Mouse (Mus musculus) lung, postnatal 14 days (tissue): Measurements from ENCODE around the gene Kynu.

Source experiments
- DNase-seq: peaks from one replicate; pipeline ENCODE4 v3.0.0; 2021

Gene Kynu

GRCm38 (mm10) chr2:43555062-43555888, at the start of gene Kynu:
Gene Kynu (plus strand): TSS chr2:43555329.
- no peak for DNase-seq

GRCm38 (mm10) chr2:43506182-43506581, 48.9 kb upstream of the Kynu start:
- no peak for DNase-seq

- DNase-seq: no peak
Measured at GRCm38 (mm10) chr2:43513852-43514251, 41.3 kb upstream of the Kynu start.

GRCm38 (mm10) chr2:43534417-43534816, 20.7 kb upstream of the Kynu start:
- no peak for DNase-seq

- DNase-seq: no peak
Measured at GRCm38 (mm10) chr2:43542615-43543014, 12.5 kb upstream of the Kynu start.

GRCm38 (mm10) chr2:43545665-43546064, 9.5 kb upstream of the Kynu start:
- DNase-seq: no peak

GRCm38 (mm10) chr2:43546448-43546847, 8.7 kb upstream of the Kynu start:
- no peak for DNase-seq

GRCm38 (mm10) chr2:43554216-43554615, 913 bp upstream of the Kynu start:
- DNase-seq: no peak

- no peak for DNase-seq
Measured at GRCm38 (mm10) chr2:43555889-43556285, 758 bp downstream of the Kynu start.

- DNase-seq: no peak
Measured at GRCm38 (mm10) chr2:43556985-43557384, 1.9 kb downstream of the Kynu start.

- DNase-seq: no peak
Measured at GRCm38 (mm10) chr2:43561209-43561608, 6.1 kb downstream of the Kynu start.

- no peak for DNase-seq
Measured at GRCm38 (mm10) chr2:43562779-43563178, 7.7 kb downstream of the Kynu start.

GRCm38 (mm10) chr2:43568406-43568805, 13.3 kb downstream of the Kynu start:
- no peak for DNase-seq

GRCm38 (mm10) chr2:43573526-43573925, 18.4 kb downstream of the Kynu start:
- DNase-seq: no peak

- no peak for DNase-seq
Measured at GRCm38 (mm10) chr2:43583243-43583812, 28.2 kb downstream of the Kynu start.

- no peak for DNase-seq
Measured at GRCm38 (mm10) chr2:43585508-43585907, 30.4 kb downstream of the Kynu start.

GRCm38 (mm10) chr2:43587832-43588231, 32.7 kb downstream of the Kynu start:
- no peak for DNase-seq

GRCm38 (mm10) chr2:43592001-43592704, 37.0 kb downstream of the Kynu start:
- DNase-seq: no peak

- DNase-seq: peak; percentile 43
Measured at GRCm38 (mm10) chr2:43613571-43613970, 58.4 kb downstream of the Kynu start.

GRCm38 (mm10) chr2:43621140-43621539, 66.0 kb downstream of the Kynu start:
- DNase-seq: no peak

GRCm38 (mm10) chr2:43622844-43623243, 67.7 kb downstream of the Kynu start:
- no peak for DNase-seq

- DNase-seq: no peak
Measured at GRCm38 (mm10) chr2:43631786-43632185, 76.7 kb downstream of the Kynu start.

- DNase-seq: no peak
Measured at GRCm38 (mm10) chr2:43636498-43636897, 81.4 kb downstream of the Kynu start.

GRCm38 (mm10) chr2:43646962-43647361, 91.8 kb downstream of the Kynu start:
- DNase-seq: no peak
